Mouse (Mus musculus): ENCODE measurements around the gene Col2a1. TPM values are rescaled to one million over a fixed set of nuclear protein-coding genes. Genes with fewer than 3 reads are reported as not detected.

Gene Col2a1
- total and polyA plus RNA-seq, 2 experiments from 2014 or later, result 0.18 to 0.38 TPM

GRCm38 (mm10) chr15:97927821-97928220 is 76.7 kb downstream of the Col2a1 start:
- no peak for DNase-seq (ENCODE audit: low spot score)
- 27% methylated on average over 6 of the region's 6 CpGs for WGBS
- H3K36me3 ChIP-seq (replicated peaks; ENCODE audit: control insufficient read depth, insufficient read depth, low read length), result no peaks in the 10 kb centered on the region
- no peak for ATAC-seq (ENCODE audit: insufficient read depth, low read depth)
- no peak overlapping the region for H3K4me3 ChIP-seq (ENCODE audit: low read depth, low read length)
- no peak overlapping the region for H3K9ac ChIP-seq (replicated peaks; ENCODE audit: low read depth, low read length)
- peaks cover 10% of the 10 kb centered on the region for H3K4me1 ChIP-seq (ENCODE audit: control insufficient read depth, insufficient read depth)
- no peaks in the 10 kb centered on the region for H3K9me3 ChIP-seq (replicated peaks; ENCODE audit: control insufficient read depth, low read length)
- H3K4me2 ChIP-seq (ENCODE audit: low read depth, low read length), result no peak overlapping the region
- no peak for TF ChIP-seq CTCF (IDR thresholded peaks at IDR 0.05; ENCODE audit: low read depth)
- no peak for TF ChIP-seq EP300 (IDR thresholded peaks at IDR 0.05; ENCODE audit: low read depth)
- H3K27me3 ChIP-seq (ENCODE audit: control insufficient read depth, insufficient read depth, low read length), result 0 out of 2 replicates have a peak, but pooled peaks cover 4% of the 10 kb centered on the region
- no peak overlapping the region for H3K27ac ChIP-seq (ENCODE audit: low read depth)

GRCm38 (mm10) chr15:97927018-97927417 is 77.5 kb downstream of the Col2a1 start:
- no peak overlapping the region for H3K9ac ChIP-seq (replicated peaks; ENCODE audit: low read depth, low read length)
- H3K36me3 ChIP-seq (replicated peaks; ENCODE audit: control insufficient read depth, insufficient read depth, low read length), result no peaks in the 10 kb centered on the region
- TF ChIP-seq CTCF (IDR thresholded peaks at IDR 0.05; ENCODE audit: low read depth) (no peak), EP300 (IDR thresholded peaks at IDR 0.05; ENCODE audit: low read depth) (no peak)
- no peaks in the 10 kb centered on the region for H3K9me3 ChIP-seq (replicated peaks; ENCODE audit: control insufficient read depth, low read length)
- 0 out of 2 replicates have a peak, but pooled peaks cover 4% of the 10 kb centered on the region for H3K27me3 ChIP-seq (ENCODE audit: control insufficient read depth, insufficient read depth, low read length)
- no peak overlapping the region for H3K4me3 ChIP-seq (ENCODE audit: low read depth, low read length)
- no peak overlapping the region for H3K4me2 ChIP-seq (ENCODE audit: low read depth, low read length)
- peaks cover 10% of the 10 kb centered on the region for H3K4me1 ChIP-seq (ENCODE audit: control insufficient read depth, insufficient read depth)
- H3K27ac ChIP-seq (ENCODE audit: low read depth), result no peak overlapping the region
- ATAC-seq (ENCODE audit: insufficient read depth, low read depth) (no peak), DNase-seq (ENCODE audit: low spot score) (no peak)
- 44% methylated on average over 4 of the region's 4 CpGs for WGBS

Other genes starting within 250 kb of the Col2a1 start
- gene Rapgef3, start 236.7 kb downstream of the Col2a1 start, total RNA-seq (2014; rRNA removed; ENCODE audit: low replicate concordance), result 51.6 and 57.8 TPM in 2 replicates
- gene Rapgef3, start 236.7 kb downstream of the Col2a1 start, polyA plus RNA-seq (2015; fragmentation: Nextera tagmentation; extraction: Ambion mirVana), result 15.5 and 17.6 TPM in 2 replicates
- 56.5 and 76.1 TPM in 2 replicates for gene Slc48a1, start 226.2 kb downstream of the Col2a1 start, total RNA-seq (2014; rRNA removed; ENCODE audit: low replicate concordance)
- gene Slc48a1, start 226.2 kb downstream of the Col2a1 start, polyA plus RNA-seq (2015; fragmentation: Nextera tagmentation; extraction: Ambion mirVana), result 90.9 and 92.1 TPM in 2 replicates
- gene Hdac7, start 160.2 kb downstream of the Col2a1 start, total RNA-seq (2014; rRNA removed; ENCODE audit: low replicate concordance), result 34.4 and 36.9 TPM in 2 replicates
- gene Hdac7, start 160.2 kb downstream of the Col2a1 start, polyA plus RNA-seq (2015; fragmentation: Nextera tagmentation; extraction: Ambion mirVana), result 15.6 TPM in 2 replicates
- gene Vdr, start 94.1 kb downstream of the Col2a1 start, total RNA-seq (2014; rRNA removed; ENCODE audit: low replicate concordance), result 0.15 and 1.7 TPM in 2 replicates
- 1.3 and 2.6 TPM in 2 replicates for gene Vdr, start 94.1 kb downstream of the Col2a1 start, polyA plus RNA-seq (2015; fragmentation: Nextera tagmentation; extraction: Ambion mirVana)
- 20.3 and 94.1 TPM in 2 replicates for gene Tmem106c, start 40.5 kb downstream of the Col2a1 start, total RNA-seq (2014; rRNA removed; ENCODE audit: low replicate concordance)
- gene Tmem106c, start 40.5 kb downstream of the Col2a1 start, polyA plus RNA-seq (2015; fragmentation: Nextera tagmentation; extraction: Ambion mirVana), result 33.1 and 34.3 TPM in 2 replicates
- 216 and 219 TPM in 2 replicates for gene Pfkm, start 87.9 kb upstream of the Col2a1 start, total RNA-seq (2014; rRNA removed; ENCODE audit: low replicate concordance)
- 205 and 213 TPM in 2 replicates for gene Pfkm, start 87.9 kb upstream of the Col2a1 start, polyA plus RNA-seq (2015; fragmentation: Nextera tagmentation; extraction: Ambion mirVana)
- 13.3 and 16.7 TPM in 2 replicates for gene Senp1, start 89.0 kb upstream of the Col2a1 start, total RNA-seq (2014; rRNA removed; ENCODE audit: low replicate concordance)
- gene Senp1, start 89.0 kb upstream of the Col2a1 start, polyA plus RNA-seq (2015; fragmentation: Nextera tagmentation; extraction: Ambion mirVana), result 8.0 and 10.1 TPM in 2 replicates
- gene Asb8, start 160.9 kb upstream of the Col2a1 start, total RNA-seq (2014; rRNA removed; ENCODE audit: low replicate concordance), result 99.6 and 158 TPM in 2 replicates
- gene Asb8, start 160.9 kb upstream of the Col2a1 start, polyA plus RNA-seq (2015; fragmentation: Nextera tagmentation; extraction: Ambion mirVana), result 95.6 and 111 TPM in 2 replicates
- gene Ccdc184, start 162.5 kb upstream of the Col2a1 start, total RNA-seq (2014; rRNA removed; ENCODE audit: low replicate concordance), result 0.92 and 1.9 TPM in 2 replicates
- 0.63 and 0.89 TPM in 2 replicates for gene Ccdc184, start 162.5 kb upstream of the Col2a1 start, polyA plus RNA-seq (2015; fragmentation: Nextera tagmentation; extraction: Ambion mirVana)
- not detected in 2 replicates for gene Olfr288, start 190.8 kb upstream of the Col2a1 start, total RNA-seq (2014; rRNA removed; ENCODE audit: low replicate concordance)
- not detected in 2 replicates for gene Olfr288, start 190.8 kb upstream of the Col2a1 start, polyA plus RNA-seq (2015; fragmentation: Nextera tagmentation; extraction: Ambion mirVana)
- not detected in 2 replicates for gene Gm44579, start 216.3 kb upstream of the Col2a1 start, total RNA-seq (2014; rRNA removed; ENCODE audit: low replicate concordance)
- not detected in 2 replicates for gene Gm44579, start 216.3 kb upstream of the Col2a1 start, polyA plus RNA-seq (2015; fragmentation: Nextera tagmentation; extraction: Ambion mirVana)
- gene Olfr287, start 216.4 kb upstream of the Col2a1 start, total RNA-seq (2014; rRNA removed; ENCODE audit: low replicate concordance), result not detected in 2 replicates
- not detected in 2 replicates for gene Olfr287, start 216.4 kb upstream of the Col2a1 start, polyA plus RNA-seq (2015; fragmentation: Nextera tagmentation; extraction: Ambion mirVana)
- not detected in 2 replicates for gene Olfr286, start 229.8 kb upstream of the Col2a1 start, total RNA-seq (2014; rRNA removed; ENCODE audit: low replicate concordance)
- gene Olfr286, start 229.8 kb upstream of the Col2a1 start, polyA plus RNA-seq (2015; fragmentation: Nextera tagmentation; extraction: Ambion mirVana), result not detected in 2 replicates

All from heart, postnatal 0 days (tissue).